Mouse (Mus musculus): Measurements from ENCODE around the gene Prl7a1. TPM values are rescaled to one million over a fixed set of nuclear protein-coding genes. Genes with fewer than 3 reads are reported as not detected.

Gene Prl7a1
- total RNA-seq (2014; rRNA removed) (not detected in 2 replicates), polyA plus RNA-seq (2015; fragmentation: Nextera tagmentation; extraction: Ambion mirVana) (not detected in 2 replicates)

- no peak within 1 kb of the TSS for H3K9ac ChIP-seq (replicated peaks; ENCODE audit: low read length, poor library complexity, severe bottlenecking)
- H3K4me1 ChIP-seq (ENCODE audit: insufficient read depth, low read length): no peaks in the 10 kb centered on the region
- DNase-seq (ENCODE audit: low spot score) (no peak), ATAC-seq (ENCODE audit: low FRiP score) (no peak)
- no peaks in the 10 kb centered on the region for H3K9me3 ChIP-seq (ENCODE audit: low read length)
- 98% methylated on average over 3 of the region's 3 CpGs for WGBS
- H3K4me2 ChIP-seq (ENCODE audit: low read depth, low read length, poor library complexity, severe bottlenecking): no peak within 1 kb of the TSS
- no peak within 1 kb of the TSS for H3K27ac ChIP-seq (ENCODE audit: low read depth, low read length)
- no peak for TF ChIP-seq CTCF (IDR thresholded peaks at IDR 0.05)
- no peaks in the 10 kb centered on the region for H3K27me3 ChIP-seq (ENCODE audit: insufficient read depth, low read length)
- no peaks in the 10 kb centered on the region for H3K36me3 ChIP-seq (ENCODE audit: insufficient read depth, low read length)
- H3K4me3 ChIP-seq (ENCODE audit: low read depth, low read length): no peak within 1 kb of the TSS
Measured at GRCm38 (mm10) chr13:27642393-27642792, at the start of gene Prl7a1. TSS of gene Prl7a1 (minus strand) at chr13:27642493.

GRCm38 (mm10) chr13:27667936-27668335 lies 25.6 kb upstream of the Prl7a1 start, which contains the start of gene Prl7a2:
TSS of gene Prl7a2 (minus strand) at chr13:27668036.
- Histone ChIP-seq H3K4me2 (ENCODE audit: low read depth, low read length, poor library complexity, severe bottlenecking) (no peak within 1 kb of the TSS), H3K9me3 (ENCODE audit: low read length) (no peaks in the 10 kb centered on the region), H3K9ac (replicated peaks; ENCODE audit: low read length, poor library complexity, severe bottlenecking) (no peak within 1 kb of the TSS), H3K27ac (ENCODE audit: low read depth, low read length) (no peak within 1 kb of the TSS), H3K4me3 (ENCODE audit: low read depth, low read length) (no peak within 1 kb of the TSS), H3K27me3 (ENCODE audit: insufficient read depth, low read length) (no peaks in the 10 kb centered on the region), H3K4me1 (ENCODE audit: insufficient read depth, low read length) (no peaks in the 10 kb centered on the region), H3K36me3 (ENCODE audit: insufficient read depth, low read length) (no peaks in the 10 kb centered on the region)
- 82% methylated on average over 4 of the region's 4 CpGs for WGBS
- no peak for TF ChIP-seq CTCF (IDR thresholded peaks at IDR 0.05)
- ATAC-seq (ENCODE audit: low FRiP score) (no peak), DNase-seq (ENCODE audit: low spot score) (no peak)

GRCm38 (mm10) chr13:27660747-27661146 lies 18.5 kb upstream of the Prl7a1 start:
- 85% methylated on average over 2 of the region's 2 CpGs for WGBS
- Histone ChIP-seq H3K4me2 (ENCODE audit: low read depth, low read length, poor library complexity, severe bottlenecking) (no peak overlapping the region), H3K27me3 (ENCODE audit: insufficient read depth, low read length) (no peaks in the 10 kb centered on the region), H3K4me1 (ENCODE audit: insufficient read depth, low read length) (no peaks in the 10 kb centered on the region), H3K36me3 (ENCODE audit: insufficient read depth, low read length) (no peaks in the 10 kb centered on the region), H3K9ac (replicated peaks; ENCODE audit: low read length, poor library complexity, severe bottlenecking) (no peak overlapping the region), H3K9me3 (ENCODE audit: low read length) (no peaks in the 10 kb centered on the region), H3K27ac (ENCODE audit: low read depth, low read length) (no peak overlapping the region), H3K4me3 (ENCODE audit: low read depth, low read length) (no peak overlapping the region)
- DNase-seq (ENCODE audit: low spot score): no peak
- no peak for TF ChIP-seq CTCF (IDR thresholded peaks at IDR 0.05)
- ATAC-seq (ENCODE audit: low FRiP score): no peak

- no peak within 1 kb of the TSS for H3K9ac ChIP-seq (replicated peaks; ENCODE audit: low read length, poor library complexity, severe bottlenecking)
- WGBS: 78% methylated on average over 4 of the region's 4 CpGs
Measured at GRCm38 (mm10) chr13:27610482-27610881, 31.8 kb downstream of the Prl7a1 start, which contains the start of gene Prl7b1. TSS of gene Prl7b1 (minus strand) at chr13:27610582.

More at GRCm38 (mm10) chr13:27610482-27610881, 31.8 kb downstream of the Prl7a1 start, which contains the start of gene Prl7b1:
- no peak for TF ChIP-seq CTCF (IDR thresholded peaks at IDR 0.05)
- no peaks in the 10 kb centered on the region for H3K9me3 ChIP-seq (ENCODE audit: low read length)
- no peak within 1 kb of the TSS for H3K4me3 ChIP-seq (ENCODE audit: low read depth, low read length)
- no peak for ATAC-seq (ENCODE audit: low FRiP score)
- no peak for DNase-seq (ENCODE audit: low spot score)
- no peaks in the 10 kb centered on the region for H3K4me1 ChIP-seq (ENCODE audit: insufficient read depth, low read length)
- H3K36me3 ChIP-seq (ENCODE audit: insufficient read depth, low read length): no peaks in the 10 kb centered on the region
- H3K4me2 ChIP-seq (ENCODE audit: low read depth, low read length, poor library complexity, severe bottlenecking): no peak within 1 kb of the TSS
- H3K27ac ChIP-seq (ENCODE audit: low read depth, low read length): no peak within 1 kb of the TSS
- H3K27me3 ChIP-seq (ENCODE audit: insufficient read depth, low read length): no peaks in the 10 kb centered on the region

Other genes starting within 250 kb of the Prl7a1 start
- gene Prl8a6, start 203.8 kb downstream of the Prl7a1 start, total RNA-seq (2014; rRNA removed): not detected in 2 replicates
- gene Prl8a6, start 203.8 kb downstream of the Prl7a1 start, polyA plus RNA-seq (2015; fragmentation: Nextera tagmentation; extraction: Ambion mirVana): not detected in 2 replicates
- not detected in 2 replicates for gene Prl8a8, start 129.3 kb downstream of the Prl7a1 start, total RNA-seq (2014; rRNA removed)
- not detected in 2 replicates for gene Prl8a8, start 129.3 kb downstream of the Prl7a1 start, polyA plus RNA-seq (2015; fragmentation: Nextera tagmentation; extraction: Ambion mirVana)
- gene Prl8a9, start 77.9 kb downstream of the Prl7a1 start, total RNA-seq (2014; rRNA removed): not detected in 2 replicates
- not detected in 2 replicates for gene Prl8a9, start 77.9 kb downstream of the Prl7a1 start, polyA plus RNA-seq (2015; fragmentation: Nextera tagmentation; extraction: Ambion mirVana)
- gene Prl8a1, start 60.3 kb downstream of the Prl7a1 start, total RNA-seq (2014; rRNA removed): not detected in 2 replicates
- gene Prl8a1, start 60.3 kb downstream of the Prl7a1 start, polyA plus RNA-seq (2015; fragmentation: Nextera tagmentation; extraction: Ambion mirVana): not detected in 2 replicates
- gene Prl7b1, start 31.9 kb downstream of the Prl7a1 start, total RNA-seq (2014; rRNA removed): not detected in 2 replicates
- gene Prl7b1, start 31.9 kb downstream of the Prl7a1 start, polyA plus RNA-seq (2015; fragmentation: Nextera tagmentation; extraction: Ambion mirVana): not detected in 2 replicates
- gene Prl7a2, start 25.5 kb upstream of the Prl7a1 start, total RNA-seq (2014; rRNA removed): not detected in 2 replicates
- gene Prl7a2, start 25.5 kb upstream of the Prl7a1 start, polyA plus RNA-seq (2015; fragmentation: Nextera tagmentation; extraction: Ambion mirVana): not detected in 2 replicates
- not detected in 2 replicates for gene Prl7d1, start 74.2 kb upstream of the Prl7a1 start, total RNA-seq (2014; rRNA removed)
- gene Prl7d1, start 74.2 kb upstream of the Prl7a1 start, polyA plus RNA-seq (2015; fragmentation: Nextera tagmentation; extraction: Ambion mirVana): not detected in 2 replicates
- gene Prl7c1, start 138.3 kb upstream of the Prl7a1 start, total RNA-seq (2014; rRNA removed): not detected in 2 replicates
- 0.17 TPM in 1 of 2 replicates, not detected in the other for gene Prl7c1, start 138.3 kb upstream of the Prl7a1 start, polyA plus RNA-seq (2015; fragmentation: Nextera tagmentation; extraction: Ambion mirVana)
- not detected in 2 replicates for gene Prl2a1, start 159.2 kb upstream of the Prl7a1 start, total RNA-seq (2014; rRNA removed)
- gene Prl2a1, start 159.2 kb upstream of the Prl7a1 start, polyA plus RNA-seq (2015; fragmentation: Nextera tagmentation; extraction: Ambion mirVana): 0.17 TPM in 1 of 2 replicates, not detected in the other
- not detected in 2 replicates for gene Prl2c1, start 206.8 kb upstream of the Prl7a1 start, total RNA-seq (2014; rRNA removed)
- gene Prl2c1, start 206.8 kb upstream of the Prl7a1 start, polyA plus RNA-seq (2015; fragmentation: Nextera tagmentation; extraction: Ambion mirVana): not detected in 2 replicates

All from midbrain, postnatal 0 days (tissue).